Mouse (Mus musculus) heart, adult 2 months (tissue): ENCODE measurements around the gene Emilin1. TPM values are rescaled to one million over a fixed set of nuclear protein-coding genes. Genes with fewer than 3 reads are reported as not detected.

Experiments
- DNase-seq, 2 experiments: peaks; one replicate each; pipeline ENCODE4 v3.0.0; 2021
- H3K27ac ChIP-seq: fragments of 200-600 bp; 2 replicates; pipeline ENCODE4 v1.8.1; 2022
- H3K27me3 ChIP-seq: fragments of 200-500 bp; 2 replicates; pipeline ENCODE4 v1.6.1; 2012; ENCODE audit warnings: mild to moderate bottlenecking, low read length, inconsistent platforms, mixed read lengths; ENCODE audit not compliant: control insufficient read depth, insufficient read depth
- H3K36me3 ChIP-seq: fragments of 200-500 bp; 2 replicates; pipeline ENCODE4 v1.6.1; 2012; ENCODE audit warnings: low read length, inconsistent platforms; ENCODE audit not compliant: control insufficient read depth, insufficient read depth
- H3K4me1 ChIP-seq: fragments of 200-500 bp; 2 replicates; pipeline ENCODE4 v1.6.1; 2011; ENCODE audit warnings: low read length; ENCODE audit not compliant: control insufficient read depth, insufficient read depth
- H3K4me3 ChIP-seq: fragments of 200-600 bp; 2 replicates; pipeline ENCODE4 v1.8.1; 2022
- H3K79me2 ChIP-seq: fragments of 200-500 bp; replicated peaks from 2 replicates; pipeline ENCODE4 v1.6.1; 2012; ENCODE audit warnings: mild to moderate bottlenecking, inconsistent platforms, low read length, moderate library complexity, mixed read lengths; ENCODE audit not compliant: control insufficient read depth, insufficient read depth
- H3K9ac ChIP-seq: fragments of 200-500 bp; 2 replicates; pipeline ENCODE4 v1.6.1; 2012; ENCODE audit warnings: low read depth, mild to moderate bottlenecking, control low read depth, inconsistent platforms, low read length, mixed read lengths
- CTCF ChIP-seq: fragments of 200-600 bp; IDR thresholded peaks from 2 replicates; pipeline ENCODE4 v1.8.1; 2022; ENCODE audit warnings: antibody characterized with exemption, mild to moderate bottlenecking, moderate library complexity
- EP300 ChIP-seq: fragments of 200-500 bp; IDR thresholded peaks from 2 replicates; pipeline ENCODE4 v1.6.1; 2011; ENCODE audit warnings: low read depth, low read length, control low read depth; ENCODE audit not compliant: insufficient read depth
- POLR2A ChIP-seq: fragments of 200-500 bp; IDR thresholded peaks from 2 replicates; pipeline ENCODE4 v1.6.1; 2011; ENCODE audit warnings: mild to moderate bottlenecking, low read depth, low read length, control low read depth; ENCODE audit not compliant: insufficient read depth
- WGBS: fragments of 180-500 bp; shearing (Covaris S2); methylation state at CpG from one replicate; pipeline ENCODE4 v1.1.7; 2018; 5-methylcytosine and 5-hydroxymethylcytosine counted together
- intact Hi-C: fragments of 180-260 bp; cut with DNase I; formaldehyde crosslinking; loops from one replicate; pipeline ENCODE4 v1.15.1; 2025
- polyA plus RNA-seq: library from polyadenylated mRNA; depleted of rRNA; stranded (reverse); fragments of >200 nt; gene quantifications from 2 replicates; pipeline ENCODE4 v1.2.3, GENCODE M21; 2012
- total RNA-seq, 2 experiments: library from RNA; stranded (reverse); gene quantifications; 2 replicates each; pipeline ENCODE4 v1.2.3; 2021

The Emilin1 gene
- total and polyA plus RNA-seq, 3 experiments: 21.2 to 30.6 (median 21.3) TPM

DNA sequence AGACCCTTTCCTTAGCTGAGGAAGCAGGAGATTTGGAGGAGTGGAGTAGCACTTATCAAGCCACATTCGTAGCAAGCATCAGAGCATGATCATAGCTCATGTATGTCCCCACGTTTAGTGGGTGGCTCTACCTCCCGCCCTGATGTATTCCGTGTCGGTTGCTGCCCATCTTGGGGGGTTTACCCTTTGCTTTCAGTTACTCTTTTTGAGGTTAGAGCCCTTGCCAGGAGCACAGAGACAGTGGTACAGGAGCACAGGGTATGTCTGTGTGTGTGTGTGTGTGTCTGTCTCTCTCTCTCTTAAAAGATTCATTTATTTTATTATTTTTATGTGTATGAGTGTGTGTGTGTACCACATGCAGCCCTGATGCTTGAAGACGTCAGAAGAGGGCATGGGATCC lies 9.9 kb downstream of the Emilin1 start:
- DNase-seq: no peak
- no peak overlapping the region for H3K9ac ChIP-seq
- no peak overlapping the region for H3K4me3 ChIP-seq
- no peak for TF ChIP-seq EP300
- TF ChIP-seq POLR2A: no peak
- no peak for TF ChIP-seq CTCF
- no peaks in the 10 kb centered on the region for H3K36me3 ChIP-seq
- H3K4me1 ChIP-seq: peaks cover 1% of the 10 kb centered on the region
- H3K27ac ChIP-seq: no peak overlapping the region
- H3K79me2 ChIP-seq: no peaks in the 10 kb centered on the region
- H3K27me3 ChIP-seq: no peaks in the 10 kb centered on the region
- WGBS: 79% methylated on average over 6 of the region's 6 CpGs
- intact Hi-C loops: loop anchor here (5.0 kb wide), 2 partner anchors 39 to 124 kb away; partner anchors contain the start of genes Atraid, Preb and Slc5a6

DNA sequence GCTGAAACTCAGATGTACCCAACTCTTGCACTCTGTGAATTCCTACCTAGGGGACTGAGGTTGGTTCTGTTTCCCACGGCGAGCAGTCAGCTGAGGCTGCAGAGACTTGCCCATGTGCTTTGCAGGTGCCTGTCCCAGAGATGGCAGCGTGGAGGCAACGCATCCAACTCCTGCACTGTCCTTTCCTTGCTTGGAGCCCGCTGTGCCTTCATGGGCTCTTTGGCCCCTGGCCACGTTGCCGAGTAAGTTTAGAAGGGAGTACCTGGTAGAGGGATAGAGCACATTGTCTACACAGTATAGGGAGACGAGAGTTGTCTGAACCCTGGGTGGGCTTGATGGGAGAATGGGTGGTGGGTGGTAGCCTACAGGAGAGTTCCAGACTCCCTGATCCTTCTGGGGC lies 11.4 kb downstream of the Emilin1 start:
- 81% methylated on average over 8 of the region's 8 CpGs for WGBS
- Histone ChIP-seq H3K79me2 (no peaks in the 10 kb centered on the region), H3K4me3 (no peak overlapping the region), H3K36me3 (no peaks in the 10 kb centered on the region), H3K27me3 (no peaks in the 10 kb centered on the region), H3K9ac (no peak overlapping the region), H3K4me1 (peaks cover 1% of the 10 kb centered on the region), H3K27ac (no peak overlapping the region)
- no peak for TF ChIP-seq EP300
- TF ChIP-seq CTCF: no peak
- no peak for TF ChIP-seq POLR2A
- intact Hi-C loops: loop anchor here (5.0 kb wide), 2 partner anchors 38 to 123 kb away; partner anchors contain the start of genes Atraid, Preb and Slc5a6
- no peak for DNase-seq

DNA sequence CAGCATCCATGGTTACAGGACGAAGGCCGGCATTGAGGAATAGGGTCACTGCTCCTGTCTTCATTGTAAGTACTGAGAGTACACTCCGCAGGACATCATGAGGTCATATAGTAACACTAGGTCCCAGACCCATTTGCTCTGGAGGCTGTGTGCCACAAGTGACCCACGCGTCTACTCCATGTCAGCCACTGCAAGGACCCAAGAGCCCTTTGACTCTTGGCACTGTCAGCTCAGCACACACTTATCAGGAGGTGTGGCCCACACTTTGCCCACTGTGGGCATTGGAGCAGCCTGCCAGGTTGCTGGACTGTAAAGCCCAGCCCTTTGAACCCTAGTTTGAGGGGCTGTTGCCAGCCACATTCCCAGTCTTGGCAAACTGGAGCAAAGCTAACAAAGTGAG lies 12.0 kb downstream of the Emilin1 start:
- no peaks in the 10 kb centered on the region for H3K27me3 ChIP-seq
- peaks cover 2% of the 10 kb centered on the region for H3K4me1 ChIP-seq
- H3K36me3 ChIP-seq: no peaks in the 10 kb centered on the region
- no peak overlapping the region for H3K4me3 ChIP-seq
- no peak overlapping the region for H3K9ac ChIP-seq
- H3K79me2 ChIP-seq: no peaks in the 10 kb centered on the region
- WGBS: 95% methylated on average over 5 of the region's 5 CpGs
- TF ChIP-seq CTCF (no peak), POLR2A (no peak), EP300 (no peak)
- no peak for DNase-seq
- intact Hi-C loops: no loop called here
- no peak overlapping the region for H3K27ac ChIP-seq

DNA sequence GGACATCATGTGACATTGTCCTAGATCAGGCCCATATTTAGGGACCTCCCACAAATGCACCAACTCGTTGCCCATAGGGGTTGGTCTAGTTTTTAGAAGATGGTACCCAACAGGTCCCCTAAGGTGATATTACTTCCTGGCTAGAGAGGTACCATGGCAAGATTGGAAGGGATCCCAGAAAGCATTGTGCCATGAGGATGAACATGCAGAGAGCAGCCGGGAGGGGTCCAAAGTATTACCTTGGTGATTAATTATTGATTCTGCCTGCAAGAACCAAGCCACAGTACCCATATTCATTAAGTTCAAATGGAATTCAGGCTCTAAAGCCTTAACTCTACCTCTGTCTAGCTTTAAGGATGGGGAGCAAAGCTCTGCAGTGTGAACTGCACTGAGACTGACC lies 12.9 kb downstream of the Emilin1 start:
- H3K79me2 ChIP-seq: no peaks in the 10 kb centered on the region
- H3K36me3 ChIP-seq: no peaks in the 10 kb centered on the region
- intact Hi-C loops: no loop called here
- peaks cover 3% of the 10 kb centered on the region for H3K4me1 ChIP-seq
- DNase-seq: no peak
- no peak overlapping the region for H3K9ac ChIP-seq
- TF ChIP-seq EP300: no peak
- no peak for TF ChIP-seq POLR2A
- TF ChIP-seq CTCF: no peak
- no peak overlapping the region for H3K27ac ChIP-seq
- H3K27me3 ChIP-seq: no peaks in the 10 kb centered on the region
- WGBS: 71% methylated on average over 2 of the region's 2 CpGs
- H3K4me3 ChIP-seq: no peak overlapping the region

DNA sequence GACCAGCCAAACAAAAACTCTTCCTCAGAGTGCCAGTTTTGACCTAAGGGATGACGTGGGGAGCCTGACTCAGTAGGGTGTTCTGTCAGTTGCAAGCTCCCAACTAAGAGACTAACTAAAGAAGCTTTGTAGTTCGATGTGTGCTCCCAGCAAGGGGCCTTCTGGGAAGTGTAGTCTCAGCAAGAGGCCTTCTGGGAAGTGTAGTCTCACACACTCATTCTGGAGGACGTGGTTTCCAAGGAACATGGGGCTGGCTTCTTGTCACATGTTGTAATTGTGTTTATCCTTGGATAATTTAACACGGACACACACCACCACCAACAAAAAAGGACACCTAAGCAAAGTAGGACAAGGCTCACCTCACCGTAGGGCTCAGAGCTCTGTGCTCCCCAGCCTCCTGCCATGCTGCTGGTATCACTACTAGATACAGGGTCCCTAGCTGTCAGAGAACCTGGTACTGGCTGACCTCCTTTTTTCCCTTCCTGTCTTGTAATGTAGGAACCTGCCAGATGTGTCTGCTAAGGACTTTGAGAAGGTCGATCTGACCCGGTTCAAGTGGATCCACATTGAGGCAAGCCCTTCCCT lies 14.8 kb downstream of the Emilin1 start:
- no peak overlapping the region for H3K4me3 ChIP-seq
- intact Hi-C loops: no loop called here
- DNase-seq: no peak

DNA sequence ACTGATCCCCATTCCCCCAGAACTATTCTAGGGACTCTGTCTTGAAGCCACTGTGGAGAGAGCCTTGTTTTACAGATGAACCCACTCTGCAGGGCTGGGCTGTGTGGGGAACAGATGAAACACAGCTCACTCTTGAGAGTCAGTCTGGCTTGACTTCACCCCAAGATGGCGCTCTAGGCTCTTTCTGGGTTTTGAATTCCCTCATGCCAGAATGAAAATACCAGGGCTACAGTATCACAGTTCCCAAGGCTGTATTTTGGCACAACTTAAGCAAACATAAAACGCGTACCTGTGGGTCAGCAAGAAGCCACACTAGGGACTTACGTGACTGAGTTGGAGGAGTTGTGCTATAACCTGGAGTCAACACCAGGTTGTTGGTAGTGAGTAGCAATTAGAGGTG lies 16.9 kb downstream of the Emilin1 start:
- H3K4me3 ChIP-seq: no peak overlapping the region
- no peaks in the 10 kb centered on the region for H3K36me3 ChIP-seq
- TF ChIP-seq CTCF (peak; percentile 89), POLR2A (no peak), EP300 (peak; percentile 77; the same call in 1 of the 2 replicates)
- H3K27ac ChIP-seq: no peak overlapping the region
- no peak overlapping the region for H3K9ac ChIP-seq
- no peaks in the 10 kb centered on the region for H3K79me2 ChIP-seq
- DNase-seq: peak; percentile 61 to 80
- peaks cover 1% of the 10 kb centered on the region; the same call in 1 of the 2 replicates for H3K4me1 ChIP-seq
- H3K27me3 ChIP-seq: no peaks in the 10 kb centered on the region
- intact Hi-C loops: loop anchor here (1.0 to 5.0 kb wide), 3 partner anchors 68 to 123 kb away; no protein-coding TSS in a partner anchor
- 23% methylated on average over 4 of the region's 4 CpGs for WGBS

More for the DNA sequence above, 14.8 kb downstream of the Emilin1 start:
- H3K27me3 ChIP-seq: no peaks in the 10 kb centered on the region
- 43% methylated on average over 7 of the region's 7 CpGs for WGBS
- TF ChIP-seq EP300: no peak
- TF ChIP-seq CTCF: no peak
- no peak for TF ChIP-seq POLR2A
- no peaks in the 10 kb centered on the region for H3K36me3 ChIP-seq
- peaks cover 1% of the 10 kb centered on the region; the same call in 1 of the 2 replicates for H3K4me1 ChIP-seq
- H3K79me2 ChIP-seq: no peaks in the 10 kb centered on the region
- H3K27ac ChIP-seq: no peak overlapping the region
- H3K9ac ChIP-seq: no peak overlapping the region
